Mouse (Mus musculus) stomach, embryonic 14.5 days (tissue): ENCODE results near the gene Gpx2. TPM values are rescaled to one million over a fixed set of nuclear protein-coding genes. Genes with fewer than 3 reads are reported as not detected.

Source experiments
- ATAC-seq: fragments of 200-750 bp; cut with Nextera tagmentation; 2 replicates; pipeline ENCODE4 v1.8.0; 2017; ENCODE audit warnings: low read depth, moderate TSS enrichment; ENCODE audit not compliant: insufficient number of reproducible peaks, insufficient read depth, low FRiP score
- H3K27ac ChIP-seq: fragments of 300-500 bp; sonication (generic); 2 replicates; pipeline ENCODE4 v1.5.1; 2014; ENCODE audit warnings: mild to moderate bottlenecking, low read length, moderate library complexity, mixed read lengths
- H3K27me3 ChIP-seq: fragments of 300-500 bp; sonication (generic); 2 replicates; pipeline ENCODE4 v1.6.1; 2014; ENCODE audit warnings: low read length, control low read depth, mixed read lengths; ENCODE audit not compliant: control insufficient read depth, insufficient read depth
- H3K36me3 ChIP-seq: fragments of 300-500 bp; sonication (generic); 2 replicates; pipeline ENCODE4 v1.6.1; 2014; ENCODE audit warnings: mild to moderate bottlenecking, control low read depth, low read length, moderate library complexity, mixed read lengths; ENCODE audit not compliant: control insufficient read depth, insufficient read depth
- H3K4me1 ChIP-seq: fragments of 300-500 bp; sonication (generic); 2 replicates; pipeline ENCODE4 v1.6.1; 2014; ENCODE audit warnings: low read length, control low read depth, mixed read lengths; ENCODE audit not compliant: control insufficient read depth, insufficient read depth
- H3K4me2 ChIP-seq: fragments of 300-500 bp; sonication (generic); replicated peaks from 2 replicates; pipeline ENCODE4 v1.6.1; 2014; ENCODE audit warnings: low read depth, low read length, control low read depth
- H3K4me3 ChIP-seq: fragments of 300-500 bp; sonication (generic); 2 replicates; pipeline ENCODE4 v1.5.1; 2014; ENCODE audit warnings: low read depth, low read length, control low read depth
- H3K9ac ChIP-seq: fragments of 300-500 bp; sonication (generic); replicated peaks from 2 replicates; pipeline ENCODE4 v1.6.1; 2014; ENCODE audit warnings: low read depth, mild to moderate bottlenecking, control low read depth, low read length, moderate library complexity, mixed read lengths
- H3K9me3 ChIP-seq: fragments of 300-500 bp; sonication (generic); 2 replicates; pipeline ENCODE4 v1.6.1; 2016; ENCODE audit warnings: low read depth, low read length, control low read depth; ENCODE audit not compliant: control insufficient read depth
- WGBS: fragments of 180-500 bp; shearing (Covaris S2); extraction: QIAGEN DNeasy Blood & Tissue Kit; methylation state at CpG from one replicate; pipeline ENCODE4 v1.1.7; 2014; 5-methylcytosine and 5-hydroxymethylcytosine counted together
- polyA plus RNA-seq: library from polyadenylated mRNA; unstranded; fragments of >200 nt; fragmentation: Nextera tagmentation; extraction: Ambion mirVana; gene quantifications from 2 replicates; pipeline ENCODE4 v1.2.1, GENCODE M21; 2014

Gpx2 gene
- polyA plus RNA-seq, 1 experiment from 2014 or later: 109 TPM

GRCm38 (mm10) chr12:76765354-76765851, 30.0 kb downstream of the Gpx2 start, which contains the start of the genes Churc1 and Fntb:
Gene Churc1 (plus strand): TSS chr12:76765538.
Gene Fntb (plus strand): TSS chr12:76765589.
- Histone ChIP-seq H3K4me1 (peaks cover 4% of the 10 kb centered on the region), H3K9me3 (no peaks in the 10 kb centered on the region), H3K36me3 (no peaks in the 10 kb centered on the region), H3K27ac (peak within 1 kb of the TSS; percentile 68; the same call in 1 of the 2 replicates), H3K27me3 (no peaks in the 10 kb centered on the region), H3K9ac (peak within 1 kb of the TSS; percentile 60), H3K4me2 (peak within 1 kb of the TSS; percentile 78), H3K4me3 (peak within 1 kb of the TSS; percentile 71)
- under 1% methylated on average over 31 of the region's 31 CpGs for WGBS
- ATAC-seq: peak; percentile 97

DNA sequence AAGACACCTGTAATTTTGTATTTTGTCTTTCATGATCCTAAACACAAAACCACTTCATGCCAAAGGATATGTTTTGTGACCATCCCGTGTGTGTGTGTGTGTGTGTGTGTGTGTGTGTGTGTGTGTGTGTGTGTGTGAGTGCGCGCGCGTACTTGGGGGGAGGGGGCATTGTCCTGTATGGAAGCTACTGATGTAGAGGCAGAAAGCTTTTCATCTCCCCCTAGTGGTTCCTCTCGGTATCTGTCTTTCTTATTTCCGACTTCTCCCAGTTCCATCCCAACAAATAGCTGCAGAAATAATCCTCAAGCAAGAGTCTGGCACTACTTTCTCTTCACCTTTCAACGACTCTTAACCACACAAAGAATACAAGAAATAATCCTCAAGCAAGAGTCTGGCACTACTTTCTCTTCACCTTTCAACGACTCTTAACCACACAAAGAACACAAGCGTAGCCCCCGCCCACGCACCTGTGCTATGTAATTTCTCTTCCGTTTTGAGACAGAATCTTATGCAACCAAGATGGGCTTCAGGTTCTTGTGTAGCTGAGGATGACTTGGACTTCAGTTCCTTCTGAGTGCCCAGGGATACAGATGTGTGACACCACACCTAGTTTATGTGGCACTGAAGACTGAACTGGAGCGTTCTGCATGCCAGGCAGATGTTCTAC, 42.6 kb downstream of the Gpx2 start:
- Histone ChIP-seq H3K9me3 (no peaks in the 10 kb centered on the region), H3K9ac (no peak overlapping the region), H3K4me1 (no peaks in the 10 kb centered on the region), H3K36me3 (no peaks in the 10 kb centered on the region), H3K27ac (no peak overlapping the region), H3K27me3 (no peaks in the 10 kb centered on the region), H3K4me2 (no peak overlapping the region), H3K4me3 (no peak overlapping the region)
- ATAC-seq: no peak
- 37% methylated on average over 14 of the region's 14 CpGs for WGBS

DNA sequence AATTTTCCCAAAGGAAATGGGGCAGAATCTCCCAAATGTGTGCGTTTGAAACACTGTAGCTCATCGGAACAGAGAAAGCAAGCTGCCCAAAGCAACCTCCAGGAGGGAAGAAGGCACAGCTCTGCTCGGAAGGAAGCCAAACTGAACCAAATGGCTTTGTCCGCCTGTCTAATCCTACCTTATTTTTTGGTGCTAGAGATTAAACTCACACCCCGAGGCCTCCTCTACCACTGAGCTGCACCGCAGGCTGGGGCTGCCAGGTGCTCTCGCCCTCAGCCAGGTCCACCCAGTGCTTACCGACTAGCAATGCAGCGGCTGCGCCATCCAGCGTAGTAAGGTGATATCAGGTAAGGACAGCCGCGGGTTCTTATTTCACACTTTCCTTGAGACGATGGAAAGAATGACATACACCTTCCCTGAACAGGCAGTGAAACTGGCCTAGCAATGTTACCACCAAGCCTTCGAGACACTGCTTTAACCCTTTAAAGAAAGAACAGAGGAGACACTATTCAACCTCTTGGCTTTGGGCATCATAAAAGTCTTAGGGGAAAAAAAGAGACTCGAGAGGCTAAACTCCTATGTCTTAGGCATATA, 44.4 kb downstream of the Gpx2 start:
- ATAC-seq: no peak
- Histone ChIP-seq H3K36me3 (no peaks in the 10 kb centered on the region), H3K9me3 (no peaks in the 10 kb centered on the region), H3K9ac (no peak overlapping the region), H3K27me3 (no peaks in the 10 kb centered on the region), H3K27ac (no peak overlapping the region), H3K4me1 (no peaks in the 10 kb centered on the region), H3K4me3 (no peak overlapping the region), H3K4me2 (no peak overlapping the region)
- 79% methylated on average over 16 of the region's 16 CpGs for WGBS

Other genes starting within 250 kb of the Gpx2 start
- gene Sptb, start 85.0 kb downstream of the Gpx2 start, polyA plus RNA-seq: 1.5 and 1.6 TPM in 2 replicates
- gene Churc1, start 30.0 kb downstream of the Gpx2 start, polyA plus RNA-seq: 145 and 165 TPM in 2 replicates
- 42.8 and 44.8 TPM in 2 replicates for gene Fntb, start 30.0 kb downstream of the Gpx2 start, polyA plus RNA-seq
- 31.2 and 31.5 TPM in 2 replicates for gene Rab15, start 27.4 kb upstream of the Gpx2 start, polyA plus RNA-seq
- 38.7 and 40.3 TPM in 2 replicates for gene Max, start 166.6 kb upstream of the Gpx2 start, polyA plus RNA-seq